Mouse (Mus musculus) spleen, adult 18-20 months (tissue): ENCODE results near the gene Htatip2.

ENCODE experiments used
- DNase-seq, 2 experiments: peaks; one replicate each; pipeline ENCODE4 v3.0.0; 2022; ENCODE audit warnings: mixed read lengths in 2 of 2

The Htatip2 gene

GRCm38 (mm10) chr7:49758934-49759571 lies at the start of gene Htatip2:
TSS of gene Htatip2 (plus strand) at chr7:49759115.
- DNase-seq = peak; percentile 60 to 74

GRCm38 (mm10) chr7:49709381-49710021 lies 49.4 kb upstream of the Htatip2 start:
- DNase-seq = no peak

GRCm38 (mm10) chr7:49717942-49718733 lies 40.8 kb upstream of the Htatip2 start:
- DNase-seq = no peak

- DNase-seq = no peak
These were observed 24.6 kb upstream of the Htatip2 start for GRCm38 (mm10) chr7:49734342-49734741.

GRCm38 (mm10) chr7:49739448-49739847 lies 19.5 kb upstream of the Htatip2 start:
- DNase-seq = no peak

GRCm38 (mm10) chr7:49741474-49741873 lies 17.4 kb upstream of the Htatip2 start:
- no peak for DNase-seq

GRCm38 (mm10) chr7:49741923-49742322 lies 17.0 kb upstream of the Htatip2 start:
- DNase-seq = no peak

GRCm38 (mm10) chr7:49751148-49751547 lies 7.8 kb upstream of the Htatip2 start:
- no peak for DNase-seq

GRCm38 (mm10) chr7:49752730-49753506 lies 6.0 kb upstream of the Htatip2 start:
- DNase-seq = peak in 1 of 2 experiments; percentile 43

GRCm38 (mm10) chr7:49754767-49755166 lies 4.1 kb upstream of the Htatip2 start:
- peak; percentile 26 to 61 for DNase-seq

GRCm38 (mm10) chr7:49762605-49763004 lies 3.7 kb downstream of the Htatip2 start:
- no peak for DNase-seq

GRCm38 (mm10) chr7:49764011-49764716 lies 5.2 kb downstream of the Htatip2 start:
- DNase-seq = no peak

- DNase-seq = no peak
These were observed 7.3 kb downstream of the Htatip2 start for GRCm38 (mm10) chr7:49766166-49766565.

- DNase-seq = no peak
These were observed 9.6 kb downstream of the Htatip2 start for GRCm38 (mm10) chr7:49768509-49768908.

- DNase-seq = no peak
These were observed 15.5 kb downstream of the Htatip2 start for GRCm38 (mm10) chr7:49774396-49774795.

- no peak for DNase-seq
These were observed 18.7 kb downstream of the Htatip2 start for GRCm38 (mm10) chr7:49777585-49777984.

GRCm38 (mm10) chr7:49778114-49778901 lies 19.4 kb downstream of the Htatip2 start, which contains the start of gene Prmt3:
TSS of gene Prmt3 (plus strand) at chr7:49778346.
- peak; percentile 96 to 99 for DNase-seq

GRCm38 (mm10) chr7:49778904-49779615 lies 20.1 kb downstream of the Htatip2 start:
- no peak for DNase-seq

GRCm38 (mm10) chr7:49783017-49783416 lies 24.1 kb downstream of the Htatip2 start:
- DNase-seq = no peak

- no peak for DNase-seq
These were observed 26.2 kb downstream of the Htatip2 start for GRCm38 (mm10) chr7:49785141-49785540.
